Mouse (Mus musculus): Measurements from ENCODE around the gene Vmn2r37. TPM values are rescaled to one million over a fixed set of nuclear protein-coding genes. Genes with fewer than 3 reads are reported as not detected.

Vmn2r37 gene
- not detected in 2 replicates for polyA plus RNA-seq (2015; fragmentation: Nextera tagmentation; extraction: Ambion mirVana)

GRCm38 (mm10) chr7:9223553-9223952 lies at the start of gene Vmn2r37:
TSS of gene Vmn2r37 (minus strand) at chr7:9223653.

Other genes starting within 250 kb of the Vmn2r37 start
- gene Vmn2r39, start 192.9 kb downstream of the Vmn2r37 start, polyA plus RNA-seq (2015; fragmentation: Nextera tagmentation; extraction: Ambion mirVana), result not detected in 2 replicates
- not detected in 2 replicates for gene Vmn2r38, start 125.8 kb downstream of the Vmn2r37 start, polyA plus RNA-seq (2015; fragmentation: Nextera tagmentation; extraction: Ambion mirVana)